Mouse (Mus musculus) heart, adult 8-10 months (tissue): Measurements from ENCODE around the gene Tlr5. TPM values are rescaled to one million over a fixed set of nuclear protein-coding genes. Genes with fewer than 3 reads are reported as not detected.

Source experiments
- DNase-seq: peaks from one replicate; pipeline ENCODE4 v3.0.0; 2022; ENCODE audit warnings: low spot score
- total RNA-seq, 4 experiments: library from RNA; stranded (reverse); gene quantifications; 2 replicates each; pipeline ENCODE4 v1.2.4; 2022

Tlr5 gene
- 1 to 10 TPM in 2 of 4 experiments, under 1 TPM in 2; 0.69 to 1.1 (median 0.99) TPM for total RNA-seq

DNA sequence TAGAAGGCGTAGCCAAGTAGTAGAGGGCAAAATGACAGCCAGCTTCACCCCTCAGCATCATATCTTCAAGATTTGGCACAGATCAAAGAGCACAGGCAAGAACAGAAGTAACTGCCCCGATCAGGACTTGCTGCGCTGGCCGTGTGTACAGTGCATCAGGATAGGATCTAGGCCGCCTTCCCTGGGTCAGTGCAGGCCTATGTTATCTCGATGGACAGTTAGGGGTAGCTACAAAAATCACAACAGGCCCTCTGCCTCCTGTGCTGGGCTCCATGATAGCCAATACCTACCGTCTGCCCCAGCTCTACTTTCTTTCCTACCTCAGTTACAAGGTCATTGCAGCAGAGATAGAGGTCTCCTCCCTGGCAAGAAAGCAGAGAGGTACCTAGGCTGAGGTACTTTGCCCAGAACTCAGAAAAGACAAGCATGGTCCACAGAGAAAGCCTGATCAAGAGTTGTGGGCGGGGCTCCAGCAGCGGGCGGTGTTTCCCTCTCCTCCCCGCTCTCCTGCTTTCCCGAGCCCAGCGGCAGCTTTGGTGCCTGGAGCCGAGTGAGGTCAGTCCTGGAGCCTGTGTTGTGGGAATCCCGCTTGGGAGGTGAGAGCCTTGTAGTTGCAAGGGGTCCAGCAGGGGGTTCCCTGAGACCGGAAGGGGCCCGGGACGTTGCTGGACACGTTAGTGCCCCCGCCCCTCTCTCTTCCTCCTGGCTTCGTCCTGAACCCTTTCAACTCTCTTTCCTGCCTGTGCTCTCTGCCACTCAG is at the start of gene Tlr5:
TSS of gene Tlr5 (plus strand) at position 502 of the 760 bp plus-strand sequence.
- peak; percentile 51 for DNase-seq

- no peak for DNase-seq
Observed at GRCm38 (mm10) chr1:182905669-182906068, 48.9 kb upstream of the Tlr5 start.

DNA sequence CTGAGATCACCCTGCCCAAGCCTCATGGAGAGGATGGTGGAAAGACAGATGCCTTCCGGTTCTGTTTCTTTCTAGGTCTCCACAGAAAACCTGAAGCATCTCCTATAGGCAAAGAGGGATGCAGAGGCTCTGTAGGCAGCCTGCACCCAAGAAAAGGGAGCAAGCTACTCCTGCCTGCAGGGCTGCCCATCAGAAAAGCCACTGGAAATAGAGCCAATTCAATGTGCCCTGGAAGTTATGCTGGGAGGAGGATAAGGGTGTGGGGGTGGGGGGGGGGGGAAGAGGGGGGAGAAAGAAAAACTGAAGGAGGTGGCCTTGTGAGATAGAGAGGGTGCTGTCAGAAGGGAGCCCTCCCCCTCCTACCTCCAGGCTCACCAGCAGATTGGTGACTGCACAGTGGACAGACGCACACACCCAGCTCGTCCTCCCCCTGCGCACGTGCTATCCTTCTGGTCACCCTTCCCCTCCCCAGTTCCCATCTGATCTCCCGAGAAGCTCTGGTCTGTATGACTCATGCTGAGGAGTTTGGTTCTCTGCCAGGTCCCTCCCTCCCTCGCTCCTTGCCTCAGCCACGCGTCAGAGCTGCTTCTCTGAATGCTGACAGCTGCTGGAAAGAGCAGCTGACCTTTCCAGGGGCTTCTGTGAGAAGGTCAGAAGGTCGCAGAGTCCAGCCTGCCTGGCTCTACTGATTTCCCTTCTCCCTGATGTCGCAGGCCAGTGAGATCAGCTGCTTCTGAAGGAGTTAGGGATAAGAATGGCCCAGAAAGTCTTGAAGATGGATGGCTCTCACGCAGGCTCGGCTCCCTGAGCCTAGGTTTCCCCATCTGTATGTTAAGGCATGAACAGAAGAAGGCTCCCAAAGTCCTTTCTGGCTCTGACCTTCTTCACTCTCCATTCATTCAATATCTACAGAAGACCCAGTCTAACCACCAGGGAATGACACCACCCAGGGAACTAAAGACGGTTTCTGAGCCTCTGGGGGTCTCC is 46.2 kb upstream of the Tlr5 start:
- peak; percentile 94 for DNase-seq

- no peak for DNase-seq
Observed at GRCm38 (mm10) chr1:182909066-182909465, 45.5 kb upstream of the Tlr5 start.

DNA sequence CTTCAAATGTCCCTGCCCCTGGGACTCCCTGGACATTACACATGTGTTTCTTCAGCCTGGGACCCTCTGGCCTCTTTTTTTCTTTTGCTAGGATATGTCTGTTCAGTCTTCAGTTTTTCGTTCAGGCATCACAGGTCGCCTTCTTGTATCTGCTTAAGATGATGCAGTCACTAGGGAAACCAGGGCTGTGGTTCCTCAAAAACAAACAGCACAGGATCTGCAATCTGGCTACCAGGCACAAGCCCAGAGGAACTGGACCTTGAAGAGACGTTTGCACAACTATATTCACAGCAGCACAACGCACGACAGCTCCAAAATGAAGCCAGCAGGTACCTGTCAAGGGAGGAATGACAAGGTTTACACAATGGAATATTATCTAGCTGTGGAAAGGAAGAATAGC is 45.0 kb upstream of the Tlr5 start:
- no peak for DNase-seq

DNA sequence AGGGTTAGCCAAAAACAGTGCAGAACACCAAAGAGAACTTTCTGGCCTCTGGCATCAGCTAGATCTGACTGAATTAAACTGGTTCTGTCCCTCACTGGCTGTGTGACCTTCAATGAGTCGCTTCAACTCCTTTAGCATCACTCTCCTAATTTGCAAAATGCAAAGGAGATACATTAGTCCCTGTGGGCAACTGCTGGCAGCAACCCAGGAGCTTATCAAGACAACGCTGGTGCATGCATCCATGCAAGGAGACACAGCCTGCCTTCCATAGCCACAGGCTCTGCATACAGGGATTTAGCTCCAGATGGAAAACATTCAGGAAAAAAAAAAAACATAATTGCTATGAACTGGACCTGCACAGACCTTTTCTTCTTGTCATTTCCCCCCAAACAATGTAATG is 42.0 kb upstream of the Tlr5 start:
- no peak for DNase-seq

DNA sequence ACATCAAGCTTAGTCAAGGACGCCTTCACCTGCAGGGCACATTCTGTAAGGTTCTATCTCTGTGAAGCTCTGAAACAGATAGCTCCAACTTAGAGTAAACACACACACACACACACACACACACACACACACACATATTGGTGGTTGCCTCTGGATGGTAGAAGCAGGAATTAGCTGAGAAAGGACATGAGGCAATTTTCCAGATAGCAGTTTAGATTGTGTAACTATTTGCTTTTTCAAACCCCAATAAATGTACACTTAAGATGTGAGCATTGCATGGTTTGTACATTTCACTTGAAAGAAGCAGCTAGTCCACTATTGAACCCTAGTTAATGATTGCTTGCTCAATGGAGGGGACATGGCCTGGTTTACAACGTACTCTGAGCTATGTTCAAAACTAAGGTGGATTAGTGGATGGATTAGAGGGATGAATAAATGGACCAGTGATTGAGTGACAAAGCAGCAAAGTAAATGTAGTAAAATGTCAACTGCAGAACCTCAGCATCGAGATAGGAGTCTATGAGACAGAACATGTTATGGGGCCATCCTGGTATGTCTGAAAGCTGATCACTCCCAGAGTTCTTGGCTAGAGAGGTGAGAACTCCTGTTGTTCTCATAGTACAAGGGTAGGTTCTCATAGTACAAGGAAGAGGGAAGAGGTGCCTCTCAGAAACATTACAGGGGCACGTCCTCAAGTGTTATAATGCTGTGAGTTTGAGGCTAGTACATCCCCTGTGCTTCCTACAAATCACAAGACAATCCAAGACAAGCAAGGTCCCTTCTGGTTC is 40.3 kb upstream of the Tlr5 start:
- DNase-seq: no peak

DNA sequence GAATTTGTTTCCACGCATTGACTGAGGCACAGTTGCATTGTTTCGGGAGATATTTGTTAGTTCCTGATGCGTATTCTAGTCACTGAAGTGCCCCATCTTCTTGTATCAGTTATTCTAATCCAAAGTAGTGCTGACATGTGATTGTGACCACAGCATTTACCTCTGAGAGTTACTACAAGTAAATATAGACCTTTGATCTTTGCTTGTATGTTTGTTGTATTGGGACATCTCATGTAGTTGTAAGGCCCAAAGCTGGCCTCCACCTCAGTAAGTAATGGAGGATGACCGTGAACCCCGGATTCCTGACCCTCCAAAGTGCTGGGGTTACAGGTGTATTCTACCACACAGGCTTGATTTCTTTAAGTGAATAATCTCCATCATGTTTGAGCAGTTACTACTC is 38.4 kb upstream of the Tlr5 start:
- no peak for DNase-seq

GRCm38 (mm10) chr1:182918718-182919346 is 35.8 kb upstream of the Tlr5 start:
- no peak for DNase-seq

GRCm38 (mm10) chr1:182922824-182923223 is 31.8 kb upstream of the Tlr5 start:
- DNase-seq: no peak

GRCm38 (mm10) chr1:182926465-182926864 is 28.1 kb upstream of the Tlr5 start:
- no peak for DNase-seq

GRCm38 (mm10) chr1:182927878-182928851 is 26.4 kb upstream of the Tlr5 start:
- DNase-seq: no peak

DNA sequence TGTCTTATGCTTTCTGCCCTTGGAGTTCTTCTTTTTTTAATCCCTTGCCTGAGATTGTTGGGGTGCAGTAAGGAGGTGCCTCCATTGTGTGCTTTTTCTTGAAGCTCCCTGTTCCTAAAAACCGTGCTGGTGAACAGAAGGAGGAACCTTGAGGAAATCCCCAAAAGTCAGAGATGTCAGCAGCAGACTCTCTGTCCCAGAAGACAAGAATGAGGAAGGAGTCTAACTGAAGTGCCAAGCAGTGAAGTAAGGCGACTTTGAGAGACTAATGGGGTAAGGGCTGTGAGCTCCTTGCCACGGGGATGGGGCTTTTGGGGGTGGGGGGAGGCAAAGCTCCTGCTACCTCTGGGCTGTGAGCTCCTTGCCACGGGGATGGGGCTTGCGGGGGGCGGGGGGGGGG is 19.1 kb upstream of the Tlr5 start:
- DNase-seq: no peak

DNA sequence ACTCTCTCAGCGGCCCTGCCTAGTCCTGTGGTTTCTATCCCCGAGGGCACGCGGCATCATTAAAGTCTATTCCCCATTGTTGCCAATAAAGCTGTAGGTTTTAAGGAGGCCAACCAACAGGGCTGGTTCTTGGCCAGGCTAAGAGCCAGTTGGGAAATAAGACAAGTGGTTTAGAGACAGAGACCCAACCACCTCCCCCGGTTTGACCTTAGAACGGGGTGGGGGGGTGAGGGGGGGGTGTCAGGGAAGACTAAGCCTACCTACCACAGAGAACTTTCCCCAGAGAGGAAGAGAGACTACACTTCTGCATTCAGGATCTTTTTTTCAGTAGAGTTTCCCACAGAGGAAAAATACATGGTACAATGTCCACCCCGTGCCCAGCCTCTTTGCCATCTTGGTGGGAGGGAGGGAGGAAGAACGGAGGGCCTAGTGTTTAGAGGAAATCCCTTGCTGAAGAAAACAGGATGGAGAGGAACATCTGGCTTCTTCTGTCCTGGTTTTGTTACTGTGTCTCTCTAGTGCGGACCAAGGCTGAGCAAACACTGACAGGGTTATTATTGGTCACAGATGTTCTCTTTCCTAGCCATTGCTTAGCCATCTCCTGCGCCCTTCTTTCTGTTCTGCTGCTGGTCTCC is 17.0 kb upstream of the Tlr5 start:
- DNase-seq: no peak

DNA sequence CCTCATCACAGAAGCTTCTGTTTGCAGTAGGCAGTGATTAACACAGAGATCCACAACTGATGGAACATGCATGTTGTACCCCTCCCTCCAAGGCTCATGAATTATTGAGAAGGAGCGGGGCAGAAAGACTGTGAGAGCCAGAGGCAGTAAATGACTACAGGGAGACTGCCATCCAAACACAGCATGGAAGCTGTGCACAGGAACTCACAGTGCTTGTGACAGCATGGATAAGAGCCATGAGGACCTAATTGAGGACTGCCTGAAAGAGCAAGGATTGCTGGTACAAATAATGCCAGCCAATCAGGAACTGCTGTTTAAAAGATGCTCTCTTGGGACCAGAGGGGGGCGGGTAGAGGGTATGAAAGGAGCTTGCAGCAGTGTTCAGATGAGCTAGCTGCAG is 12.7 kb upstream of the Tlr5 start:
- no peak for DNase-seq

GRCm38 (mm10) chr1:182943911-182944310 is 10.7 kb upstream of the Tlr5 start:
- DNase-seq: no peak

GRCm38 (mm10) chr1:182944638-182945037 is 9.9 kb upstream of the Tlr5 start:
- DNase-seq: no peak

DNA sequence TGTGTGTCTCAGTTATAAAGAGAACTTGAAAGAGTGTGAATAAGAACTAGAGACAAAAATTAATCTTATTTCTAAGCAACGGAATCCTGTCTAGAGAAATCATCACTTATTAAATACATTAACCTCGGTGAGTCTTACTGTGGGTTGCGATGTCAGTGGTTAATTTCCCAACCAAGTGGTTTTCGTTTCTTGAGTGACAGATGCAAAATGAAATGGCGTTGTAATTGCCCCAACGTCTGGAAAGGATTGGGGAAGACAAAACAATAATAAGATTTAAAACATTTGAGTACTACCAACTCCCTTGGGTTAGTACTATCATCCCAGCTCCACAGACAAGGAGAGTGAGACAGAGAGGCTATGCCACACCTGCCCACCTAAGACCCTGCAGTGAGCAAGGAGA is 9.0 kb upstream of the Tlr5 start:
- no peak for DNase-seq

DNA sequence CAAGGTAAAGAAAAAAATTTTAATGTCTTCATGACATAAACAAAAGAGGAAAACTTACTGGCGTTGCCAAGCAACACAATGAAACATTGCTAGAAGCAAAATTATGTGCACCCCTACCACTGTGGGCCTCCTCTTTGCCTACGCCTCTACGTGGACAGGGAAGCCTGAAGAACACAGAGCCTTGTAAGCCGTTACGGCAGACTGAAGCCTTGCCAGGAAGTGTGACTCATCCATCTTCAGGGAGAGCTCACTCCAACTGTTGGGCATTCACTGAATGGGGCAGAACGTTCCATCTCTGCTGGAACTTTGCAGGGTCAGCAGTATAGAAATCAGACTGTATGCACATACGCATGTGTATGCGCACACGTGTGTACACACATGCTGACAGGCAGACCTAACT is 3.3 kb upstream of the Tlr5 start:
- DNase-seq: peak; percentile 67

- DNase-seq: no peak
Observed at GRCm38 (mm10) chr1:182953165-182953564, 1.4 kb upstream of the Tlr5 start.
